Mouse (Mus musculus): ENCODE results near the gene Cmtm2b.

Gene Cmtm2b

DNA sequence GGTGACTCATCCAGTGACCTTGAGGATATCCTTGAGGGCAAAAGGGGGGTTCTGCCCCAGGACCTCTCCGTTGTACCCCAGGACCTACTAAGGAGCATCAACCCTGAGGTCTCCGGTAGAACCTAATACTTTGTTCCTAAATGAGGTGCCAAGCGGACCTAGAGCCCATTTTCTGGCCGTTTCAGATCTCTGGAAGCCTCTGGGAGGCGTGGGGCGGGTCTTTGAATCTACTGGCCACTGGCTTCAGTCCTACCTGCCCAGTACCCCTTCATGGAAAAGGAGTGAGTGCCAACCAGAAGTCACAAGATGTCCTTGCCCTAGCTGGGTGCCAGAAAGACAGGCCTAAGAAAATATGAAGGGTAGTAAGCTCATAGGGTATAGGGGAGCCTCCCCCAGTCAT lies 19.6 kb downstream of the Cmtm2b start:
- in situ Hi-C loops (cut with MboI, MseI) = loop anchor here (5.0 to 10.0 kb wide), 2 partner anchors 101 to 223 kb away; partner anchors contain the start of gene Dync1li2

DNA sequence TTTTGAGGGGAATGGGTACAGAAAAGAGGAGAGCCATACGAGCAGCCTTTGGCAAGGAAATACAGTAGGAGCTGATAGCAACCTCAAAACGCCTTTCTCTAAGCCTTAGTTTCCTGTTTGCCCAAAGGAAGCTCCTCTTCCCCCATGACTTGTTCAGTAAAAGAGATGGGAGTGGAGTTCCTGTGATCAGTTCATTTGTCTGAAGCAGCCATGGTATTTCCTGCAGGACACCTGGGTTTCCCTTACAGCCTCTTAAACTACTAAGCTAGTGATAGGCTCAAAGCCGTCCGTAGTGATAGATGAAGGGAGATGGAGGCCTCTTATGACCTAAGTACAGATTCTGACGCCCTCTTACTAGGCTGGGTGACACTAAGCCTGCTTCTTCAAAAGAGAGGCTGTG lies 20.4 kb downstream of the Cmtm2b start:
- in situ Hi-C loops (cut with MboI, MseI) = loop anchor here (5.0 to 10.0 kb wide), 2 partner anchors 100 to 222 kb away; partner anchors contain the start of gene Dync1li2

DNA sequence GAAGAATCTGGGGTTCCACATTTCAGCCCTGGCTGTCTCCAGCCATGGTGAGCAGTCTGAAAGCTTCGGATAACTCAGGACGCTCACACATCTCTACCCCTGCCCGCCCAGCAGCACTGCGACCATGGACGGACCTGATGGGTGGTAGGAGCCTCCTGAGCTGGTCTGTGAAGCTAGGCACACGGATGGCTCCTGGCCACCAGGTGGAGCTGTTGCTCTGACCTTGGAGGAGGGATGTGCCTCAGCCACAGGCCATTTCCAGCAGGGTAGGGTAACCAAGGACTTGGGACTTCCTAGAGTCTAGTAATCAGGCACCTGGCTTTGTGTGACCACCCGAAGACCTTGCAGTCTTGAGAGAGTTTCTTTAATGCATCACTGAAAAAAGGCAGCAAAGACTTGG lies 21.9 kb downstream of the Cmtm2b start:
- in situ Hi-C loops (cut with MboI, MseI) = loop anchor here (5.0 to 10.0 kb wide), 2 partner anchors 98 to 221 kb away; partner anchors contain the start of gene Dync1li2

- in situ Hi-C loops (cut with MboI, MseI) = loop anchor here (5.0 to 10.0 kb wide), 2 partner anchors 98 to 220 kb away; partner anchors contain the start of gene Dync1li2
These were observed 22.6 kb downstream of the Cmtm2b start for GRCm38 (mm10) chr8:104344622-104345021.

GRCm38 (mm10) chr8:104346706-104347105 lies 24.7 kb downstream of the Cmtm2b start:
- in situ Hi-C loops (cut with MboI, MseI) = loop anchor here (10.0 kb wide), 1 partner anchor 218 kb away; no protein-coding TSS in a partner anchor

GRCm38 (mm10) chr8:104348971-104349370 lies 26.9 kb downstream of the Cmtm2b start:
- in situ Hi-C loops (cut with MboI, MseI) = loop anchor here (10.0 kb wide), 1 partner anchor 216 kb away; no protein-coding TSS in a partner anchor

DNA sequence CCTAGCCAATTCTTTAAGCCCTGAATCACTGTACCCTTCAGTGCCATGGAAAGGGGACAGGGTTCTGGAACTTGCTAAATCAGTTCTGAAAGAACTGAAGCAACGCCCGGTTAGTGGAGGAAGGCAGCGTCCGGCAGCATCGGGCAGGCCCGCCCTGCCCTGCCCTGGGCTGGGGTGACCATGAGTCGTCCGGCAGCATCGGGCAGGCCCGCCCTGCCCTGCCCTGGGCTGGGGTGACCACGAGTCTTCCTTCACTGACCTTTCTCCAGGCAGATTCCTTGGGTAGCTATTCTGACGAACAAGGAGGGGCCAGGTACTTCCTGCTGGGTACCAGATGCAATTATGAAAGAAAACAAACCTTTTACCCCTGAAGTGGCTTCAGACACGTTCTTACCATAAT lies 28.0 kb downstream of the Cmtm2b start:
- in situ Hi-C loops (cut with MboI, MseI) = no loop called here

DNA sequence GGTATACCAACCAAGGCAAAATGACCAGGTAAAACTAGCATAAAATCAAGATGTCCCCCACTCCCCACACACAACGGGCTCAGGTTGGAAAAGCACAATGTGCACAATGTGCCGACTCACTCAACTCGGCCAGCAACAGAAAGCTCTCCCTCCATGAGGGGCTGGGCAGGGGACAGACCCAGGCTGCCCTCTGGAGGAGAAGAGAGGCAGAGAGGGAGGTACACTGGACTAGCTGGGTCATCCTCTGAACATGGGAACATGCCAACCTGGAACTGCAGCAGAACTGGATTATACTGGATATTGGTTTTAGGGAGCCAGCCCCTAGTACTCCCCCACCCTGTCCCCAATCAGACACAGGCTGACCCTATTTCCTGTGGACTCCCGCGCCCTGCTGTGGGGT lies 31.2 kb downstream of the Cmtm2b start:
- in situ Hi-C loops (cut with MboI, MseI) = no loop called here

DNA sequence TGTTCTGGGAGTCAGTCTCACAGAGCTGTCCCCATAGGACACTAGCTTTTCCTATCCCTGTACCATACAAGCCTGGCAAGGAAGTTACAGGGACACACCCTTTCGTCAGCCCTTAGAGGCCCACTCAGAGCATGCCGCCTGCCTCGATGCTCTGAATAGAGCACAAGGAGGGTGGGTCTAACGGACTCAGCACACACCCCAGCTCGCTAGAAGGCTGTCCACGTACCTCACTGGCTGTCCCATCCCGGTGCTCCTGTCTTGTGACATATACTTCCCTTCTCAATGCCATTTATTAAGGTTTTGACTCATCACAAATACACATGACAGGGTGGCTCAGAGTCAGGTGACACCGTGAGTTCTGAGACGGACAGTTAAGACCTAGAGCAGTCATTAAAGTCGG lies 32.5 kb downstream of the Cmtm2b start:
- in situ Hi-C loops (cut with MboI, MseI) = no loop called here

DNA sequence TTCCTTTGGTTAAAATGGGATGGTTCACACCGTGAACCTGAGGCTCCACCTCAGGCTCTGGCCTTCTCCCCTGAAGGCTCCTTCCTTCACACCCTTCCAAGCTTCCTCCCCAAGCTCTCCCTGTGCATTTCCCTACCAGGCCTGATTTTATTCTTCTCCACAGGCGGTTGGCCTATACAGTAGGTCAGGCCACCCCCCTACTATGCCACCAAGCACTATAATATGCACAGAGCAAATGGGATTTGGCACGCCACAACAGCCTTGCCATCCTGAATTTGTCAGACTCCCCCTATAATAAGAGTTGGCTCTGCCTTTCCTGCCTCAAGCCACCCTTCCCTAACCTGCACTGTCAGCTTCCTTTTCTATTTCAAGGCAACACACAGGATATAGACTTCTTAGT lies 36.6 kb downstream of the Cmtm2b start:
- in situ Hi-C loops (cut with MboI, MseI) = loop anchor here (5.0 kb wide), 1 partner anchor 129 kb away; no protein-coding TSS in a partner anchor

GRCm38 (mm10) chr8:104359778-104360456 lies 37.9 kb downstream of the Cmtm2b start:
- in situ Hi-C loops (cut with MboI, MseI) = loop anchor here (5.0 kb wide), 1 partner anchor 127 kb away; no protein-coding TSS in a partner anchor

- in situ Hi-C loops (cut with MboI, MseI) = no loop called here
These were observed 43.7 kb downstream of the Cmtm2b start for GRCm38 (mm10) chr8:104365695-104366094.

- in situ Hi-C loops (cut with MboI, MseI) = no loop called here
These were observed 45.4 kb downstream of the Cmtm2b start for GRCm38 (mm10) chr8:104367398-104367797.

GRCm38 (mm10) chr8:104369591-104369990 lies 47.6 kb downstream of the Cmtm2b start:
- in situ Hi-C loops (cut with MboI, MseI) = no loop called here

- in situ Hi-C loops (cut with MboI, MseI) = no loop called here
These were observed 48.0 kb downstream of the Cmtm2b start for GRCm38 (mm10) chr8:104370071-104370470.

DNA sequence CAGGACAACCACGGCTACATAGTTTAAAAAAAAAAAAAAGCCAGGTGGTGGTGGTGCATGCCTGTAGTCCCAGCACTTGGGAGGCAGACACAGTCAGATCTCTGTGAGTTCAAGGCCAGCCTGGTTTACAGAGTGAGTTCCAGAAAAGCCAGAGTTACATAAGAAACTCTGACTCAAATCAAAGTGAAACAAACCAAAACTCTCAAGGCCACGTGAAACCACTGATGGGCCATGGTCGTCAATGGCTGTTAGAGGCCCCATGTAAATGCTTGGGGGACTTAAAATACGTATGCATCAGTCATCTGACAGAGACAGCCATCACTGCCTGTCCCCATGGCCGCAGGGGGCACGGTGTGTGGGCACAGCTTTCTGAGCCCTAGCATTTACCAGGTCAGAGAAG lies 49.1 kb downstream of the Cmtm2b start:
- in situ Hi-C loops (cut with MboI, MseI) = no loop called here

DNA sequence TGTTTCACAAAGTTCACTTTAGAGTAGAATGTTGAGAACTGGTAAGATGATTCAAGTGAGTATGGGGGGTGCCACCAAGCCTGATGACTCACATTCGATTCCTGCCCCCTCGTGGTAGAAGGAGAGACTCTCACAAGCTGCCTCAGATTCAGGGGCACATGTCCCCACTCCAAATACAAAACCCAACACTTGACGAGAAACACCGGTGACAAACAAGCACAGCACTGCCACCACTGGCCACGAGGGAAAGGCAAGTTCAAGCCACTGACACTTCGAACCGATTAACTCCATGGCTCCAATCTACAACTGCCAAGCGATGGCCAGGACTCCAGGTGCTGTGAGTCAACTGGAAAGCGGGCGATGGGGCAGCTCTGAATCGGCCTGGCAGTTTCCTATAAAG lies 51.7 kb downstream of the Cmtm2b start:
- in situ Hi-C loops (cut with MboI, MseI) = no loop called here

DNA sequence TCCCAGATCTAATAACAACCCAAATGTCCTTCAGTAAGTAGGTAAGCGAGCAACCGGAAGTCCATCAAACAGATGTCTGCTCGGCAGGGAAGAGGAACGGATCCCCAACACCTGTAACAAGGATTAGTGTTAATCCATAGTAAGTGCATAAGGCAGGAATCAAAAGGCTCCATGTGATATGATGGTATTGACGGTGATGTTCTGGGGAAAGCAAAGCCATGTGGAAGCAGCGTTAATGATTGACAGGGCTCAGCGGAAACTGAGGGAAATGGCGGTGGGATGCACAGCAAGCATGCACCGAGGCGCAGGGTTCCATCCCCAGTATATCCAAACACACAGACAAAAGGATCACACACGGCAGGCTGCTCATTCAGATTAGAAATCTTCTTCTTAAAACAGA lies 52.2 kb downstream of the Cmtm2b start:
- in situ Hi-C loops (cut with MboI, MseI) = no loop called here

- in situ Hi-C loops (cut with MboI, MseI) = no loop called here
These were observed 53.1 kb downstream of the Cmtm2b start for GRCm38 (mm10) chr8:104374864-104375846.

DNA sequence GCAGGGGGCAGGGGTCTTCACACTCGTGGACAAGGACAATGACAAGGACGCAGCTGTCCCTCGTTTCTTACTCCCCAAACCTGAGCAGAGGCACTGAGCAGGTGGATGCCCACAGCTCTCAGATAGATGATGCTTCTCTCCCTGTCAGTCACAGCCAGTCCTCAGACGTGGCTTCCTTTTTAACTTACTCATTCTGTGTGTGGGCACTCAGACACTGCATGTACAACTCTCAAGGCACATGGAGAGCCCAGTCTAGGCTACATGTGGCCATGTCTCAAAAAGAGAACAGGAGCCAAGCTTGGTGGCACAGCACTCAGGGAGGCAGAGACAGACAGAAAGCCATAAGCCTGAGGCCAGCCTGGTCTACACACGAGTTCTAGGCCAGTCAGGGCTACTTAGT lies 53.9 kb downstream of the Cmtm2b start:
- in situ Hi-C loops (cut with MboI, MseI) = no loop called here

GRCm38 (mm10) chr8:104376669-104377068 lies 54.6 kb downstream of the Cmtm2b start:
- in situ Hi-C loops (cut with MboI, MseI) = no loop called here

DNA sequence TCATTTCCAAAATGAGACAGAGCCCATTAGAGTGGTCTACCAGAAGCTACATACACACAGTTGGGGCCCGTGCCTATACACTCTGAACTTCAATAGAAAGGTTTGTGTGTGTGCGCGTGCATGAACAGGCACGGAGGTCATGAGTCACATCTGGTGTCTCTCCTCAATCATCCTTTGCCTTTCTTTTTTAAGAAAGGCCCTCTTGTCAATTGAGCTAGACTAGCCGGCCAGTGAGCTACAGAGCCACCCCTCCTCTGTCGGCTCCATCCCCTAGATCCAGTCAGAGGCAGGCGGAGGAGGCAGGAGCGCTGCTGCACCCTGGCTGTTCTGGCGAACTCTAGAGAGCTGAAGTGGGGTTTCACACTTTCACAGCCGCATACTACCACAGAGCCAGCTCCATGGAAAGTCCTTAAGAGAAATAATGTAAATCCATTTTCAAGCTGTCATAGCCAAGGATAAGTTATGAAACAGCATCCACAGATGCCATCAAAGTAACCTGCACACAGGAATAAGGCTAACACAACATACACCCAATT lies 57.3 kb downstream of the Cmtm2b start:
- in situ Hi-C loops (cut with MboI, MseI) = no loop called here
